Mouse (Mus musculus): ENCODE measurements around the gene Stac.

The Stac gene

GRCm38 (mm10) chr9:111522226-111522625 lies 167.9 kb downstream of the Stac start:
- in situ Hi-C loops (cut with MboI, MseI) = no loop called here

GRCm38 (mm10) chr9:111515536-111515935 lies 174.6 kb downstream of the Stac start:
- in situ Hi-C loops (cut with MboI, MseI) = no loop called here

- in situ Hi-C loops (cut with MboI, MseI) = no loop called here
Measured at GRCm38 (mm10) chr9:111514586-111515473, 175.3 kb downstream of the Stac start.
